Mouse (Mus musculus): Measurements from ENCODE around the gene Krtap5-1. TPM values are rescaled to one million over a fixed set of nuclear protein-coding genes. Genes with fewer than 3 reads are reported as not detected.

Gene Krtap5-1
- total and polyA plus RNA-seq, 3 experiments, result not detected

- H3K4me3 ChIP-seq (ENCODE audit: control insufficient read depth in 1 of 2, insufficient read depth in 1 of 2, low read depth in 2 of 2, low read length in 2 of 2), result no peak overlapping the region
- H3K27me3 ChIP-seq (ENCODE audit: control insufficient read depth in 1 of 2, insufficient read depth in 2 of 2, low read length in 2 of 2), result peaks cover 0 to 4% of the 10 kb centered on the region in 2 experiments; a peak in 1 of 4 replicates
- no peak for TF ChIP-seq MYC (IDR thresholded peaks at IDR 0.05; ENCODE audit: low read depth, low read length)
- TF ChIP-seq TCF12 (IDR thresholded peaks at IDR 0.05; ENCODE audit: low read depth, low read length), result no peak
- TF ChIP-seq JUND (IDR thresholded peaks at IDR 0.05; ENCODE audit: low read depth, low read length), result no peak
- TF ChIP-seq MAZ (IDR thresholded peaks at IDR 0.05; ENCODE audit: low read depth, low read length), result no peak
- TF ChIP-seq USF2 (IDR thresholded peaks at IDR 0.05; ENCODE audit: borderline replicate concordance in 1 of 2, insufficient read depth in 1 of 2, low read depth in 1 of 2, low read length in 2 of 2), result no peak
- TF ChIP-seq USF1 (IDR thresholded peaks at IDR 0.05; ENCODE audit: low read depth, low read length), result no peak
- no peak for TF ChIP-seq E2F4 (IDR thresholded peaks at IDR 0.05; ENCODE audit: borderline replicate concordance, low read depth, low read length)
- no peak for TF ChIP-seq MEF2A (IDR thresholded peaks at IDR 0.05; ENCODE audit: extremely low read depth, insufficient replicate concordance, low read depth, low read length, poor library complexity, severe bottlenecking)
- TF ChIP-seq HCFC1 (IDR thresholded peaks at IDR 0.05; ENCODE audit: low read depth, low read length), result no peak
- TF ChIP-seq POLR2AphosphoS2 (IDR thresholded peaks at IDR 0.05; ENCODE audit: low read length), result no peak
- TF ChIP-seq KAT2A (conservative IDR thresholded peaks at IDR 0.05; ENCODE audit: low read depth, low read length), result no peak
- TF ChIP-seq CTCF (IDR thresholded peaks at IDR 0.05 in 2 of 3, conservative IDR thresholded peaks at IDR 0.05 in 1 of 3; ENCODE audit: control insufficient read depth in 1 of 3, insufficient read depth in 1 of 3, low read depth in 2 of 3, low read length in 3 of 3, poor library complexity in 1 of 3, severe bottlenecking in 1 of 3), result peak; percentile 19 to 57 (median 35); a peak in 4 of 6 replicates
- no peak for TF ChIP-seq POLR2AphosphoS5 (IDR thresholded peaks at IDR 0.05; ENCODE audit: borderline replicate concordance, low read depth, low read length)
- TF ChIP-seq ZNF384 (IDR thresholded peaks at IDR 0.05; ENCODE audit: low read depth, low read length), result no peak
- no peak for TF ChIP-seq GABPA (IDR thresholded peaks at IDR 0.05; ENCODE audit: low read depth, low read length)
- TF ChIP-seq TAL1 (IDR thresholded peaks at IDR 0.05; ENCODE audit: low read length), result no peak
- TF ChIP-seq MYB (IDR thresholded peaks at IDR 0.05; ENCODE audit: low read depth, low read length), result no peak
- no peak for TF ChIP-seq UBTF (IDR thresholded peaks at IDR 0.05; ENCODE audit: borderline replicate concordance, insufficient read depth, low read depth, low read length)
- peak; percentile 31 for TF ChIP-seq SMC3 (IDR thresholded peaks at IDR 0.05; ENCODE audit: low read depth, low read length)
- TF ChIP-seq MAX (IDR thresholded peaks at IDR 0.05; ENCODE audit: low read length), result no peak
- TF ChIP-seq ELF1 (IDR thresholded peaks at IDR 0.05; ENCODE audit: low read depth, low read length), result no peak
- TF ChIP-seq RAD21 (IDR thresholded peaks at IDR 0.05; ENCODE audit: low read depth, low read length), result peak; percentile 40
- TF ChIP-seq ZC3H11A (IDR thresholded peaks at IDR 0.05; ENCODE audit: low read depth, low read length), result no peak
- TF ChIP-seq ZMIZ1 (IDR thresholded peaks at IDR 0.05; ENCODE audit: low read depth, low read length), result no peak
- TF ChIP-seq ETS1 (IDR thresholded peaks at IDR 0.05; ENCODE audit: low read depth, low read length), result no peak
- DNase-seq (ENCODE audit: low read depth, low spot score), result peak; percentile 36
- no peaks in the 10 kb centered on the region for H3K79me2 ChIP-seq (ENCODE audit: control insufficient read depth, insufficient read depth, low read length, poor library complexity)
- H3K27ac ChIP-seq (ENCODE audit: control insufficient read depth, low read depth, low read length), result no peak overlapping the region
- H3K4me1 ChIP-seq (ENCODE audit: control insufficient read depth in 1 of 2, insufficient read depth in 2 of 2, low read length in 2 of 2), result no peaks in the 10 kb centered on the region
- no peaks in the 10 kb centered on the region for H3K9me3 ChIP-seq (replicated peaks; ENCODE audit: insufficient read depth, low read length)
- H3K36me3 ChIP-seq (ENCODE audit: control insufficient read depth in 1 of 2, insufficient read depth in 2 of 2, low read length in 2 of 2), result no peaks in the 10 kb centered on the region
- H3K9ac ChIP-seq (ENCODE audit: control insufficient read depth, low read depth, low read length, poor library complexity, severe bottlenecking), result no peak overlapping the region
These were observed 47.1 kb downstream of the Krtap5-1 start for GRCm38 (mm10) chr7:142249824-142250223.

Other genes starting within 250 kb of the Krtap5-1 start
- 33.6 and 33.9 TPM in 2 replicates for gene Mob2, start 236.1 kb downstream of the Krtap5-1 start, total RNA-seq (2012; rRNA removed)
- 10 to 100 TPM in 1 of 2 experiments, not detected in 1; 45.2 TPM for gene Mob2, start 236.1 kb downstream of the Krtap5-1 start, polyA plus RNA-seq (2012; ENCODE audit: insufficient read depth in 1 of 2, insufficient read length in 2 of 2, low read depth in 1 of 2, low replicate concordance in 2 of 2, missing spikeins in 1 of 2)
- 0.20 and 0.23 TPM in 2 replicates for gene Dusp8, start 201.3 kb downstream of the Krtap5-1 start, total RNA-seq (2012; rRNA removed)
- gene Dusp8, start 201.3 kb downstream of the Krtap5-1 start, polyA plus RNA-seq (2012; ENCODE audit: insufficient read depth in 1 of 2, insufficient read length in 2 of 2, low read depth in 1 of 2, low replicate concordance in 2 of 2, missing spikeins in 1 of 2), result under 1 TPM in 1 of 2 experiments, not detected in 1; 0.31 TPM
- not detected in 2 replicates for gene Gm45618, start 176.4 kb downstream of the Krtap5-1 start, total RNA-seq (2012; rRNA removed)
- gene Gm45618, start 176.4 kb downstream of the Krtap5-1 start, polyA plus RNA-seq (2012; ENCODE audit: insufficient read depth in 1 of 2, insufficient read length in 2 of 2, low read depth in 1 of 2, low replicate concordance in 2 of 2, missing spikeins in 1 of 2), result not detected
- not detected in 2 replicates for gene Gm39115, start 161.1 kb downstream of the Krtap5-1 start, total RNA-seq (2012; rRNA removed)
- gene Gm39115, start 161.1 kb downstream of the Krtap5-1 start, polyA plus RNA-seq (2012; ENCODE audit: insufficient read depth in 1 of 2, insufficient read length in 2 of 2, low read depth in 1 of 2, low replicate concordance in 2 of 2, missing spikeins in 1 of 2), result not detected
- gene Gm45337, start 152.5 kb downstream of the Krtap5-1 start, total RNA-seq (2012; rRNA removed), result not detected in 2 replicates
- gene Gm45337, start 152.5 kb downstream of the Krtap5-1 start, polyA plus RNA-seq (2012; ENCODE audit: insufficient read depth in 1 of 2, insufficient read length in 2 of 2, low read depth in 1 of 2, low replicate concordance in 2 of 2, missing spikeins in 1 of 2), result not detected
- not detected in 2 replicates for gene Gm29735, start 140.0 kb downstream of the Krtap5-1 start, total RNA-seq (2012; rRNA removed)
- gene Gm29735, start 140.0 kb downstream of the Krtap5-1 start, polyA plus RNA-seq (2012; ENCODE audit: insufficient read depth in 1 of 2, insufficient read length in 2 of 2, low read depth in 1 of 2, low replicate concordance in 2 of 2, missing spikeins in 1 of 2), result not detected
- gene Gm4553, start 131.4 kb downstream of the Krtap5-1 start, total RNA-seq (2012; rRNA removed), result not detected in 2 replicates
- not detected for gene Gm4553, start 131.4 kb downstream of the Krtap5-1 start, polyA plus RNA-seq (2012; ENCODE audit: insufficient read depth in 1 of 2, insufficient read length in 2 of 2, low read depth in 1 of 2, low replicate concordance in 2 of 2, missing spikeins in 1 of 2)
- gene Krtap5-2, start 121.1 kb downstream of the Krtap5-1 start, total RNA-seq (2012; rRNA removed), result not detected in 2 replicates
- gene Krtap5-2, start 121.1 kb downstream of the Krtap5-1 start, polyA plus RNA-seq (2012; ENCODE audit: insufficient read depth in 1 of 2, insufficient read length in 2 of 2, low read depth in 1 of 2, low replicate concordance in 2 of 2, missing spikeins in 1 of 2), result not detected
- gene Gm10153, start 106.7 kb downstream of the Krtap5-1 start, total RNA-seq (2012; rRNA removed), result not detected in 2 replicates
- gene Gm10153, start 106.7 kb downstream of the Krtap5-1 start, polyA plus RNA-seq (2012; ENCODE audit: insufficient read depth in 1 of 2, insufficient read length in 2 of 2, low read depth in 1 of 2, low replicate concordance in 2 of 2, missing spikeins in 1 of 2), result not detected
- gene Krtap5-3, start 95.8 kb downstream of the Krtap5-1 start, total RNA-seq (2012; rRNA removed), result not detected in 2 replicates
- gene Krtap5-3, start 95.8 kb downstream of the Krtap5-1 start, polyA plus RNA-seq (2012; ENCODE audit: insufficient read depth in 1 of 2, insufficient read length in 2 of 2, low read depth in 1 of 2, low replicate concordance in 2 of 2, missing spikeins in 1 of 2), result not detected
- gene Gm7579, start 85.3 kb downstream of the Krtap5-1 start, total RNA-seq (2012; rRNA removed), result not detected in 2 replicates
- gene Gm7579, start 85.3 kb downstream of the Krtap5-1 start, polyA plus RNA-seq (2012; ENCODE audit: insufficient read depth in 1 of 2, insufficient read length in 2 of 2, low read depth in 1 of 2, low replicate concordance in 2 of 2, missing spikeins in 1 of 2), result not detected
- gene Krtap5-5, start 67.1 kb downstream of the Krtap5-1 start, total RNA-seq (2012; rRNA removed), result not detected in 2 replicates
- gene Krtap5-5, start 67.1 kb downstream of the Krtap5-1 start, polyA plus RNA-seq (2012; ENCODE audit: insufficient read depth in 1 of 2, insufficient read length in 2 of 2, low read depth in 1 of 2, low replicate concordance in 2 of 2, missing spikeins in 1 of 2), result not detected
- gene Gm40460, start 56.0 kb downstream of the Krtap5-1 start, total RNA-seq (2012; rRNA removed), result not detected in 2 replicates
- gene Gm40460, start 56.0 kb downstream of the Krtap5-1 start, polyA plus RNA-seq (2012; ENCODE audit: insufficient read depth in 1 of 2, insufficient read length in 2 of 2, low read depth in 1 of 2, low replicate concordance in 2 of 2, missing spikeins in 1 of 2), result not detected
- not detected in 2 replicates for gene Gm2431, start 38.8 kb downstream of the Krtap5-1 start, total RNA-seq (2012; rRNA removed)
- not detected for gene Gm2431, start 38.8 kb downstream of the Krtap5-1 start, polyA plus RNA-seq (2012; ENCODE audit: insufficient read depth in 1 of 2, insufficient read length in 2 of 2, low read depth in 1 of 2, low replicate concordance in 2 of 2, missing spikeins in 1 of 2)
- not detected in 2 replicates for gene Gm4559, start 22.8 kb downstream of the Krtap5-1 start, total RNA-seq (2012; rRNA removed)
- not detected for gene Gm4559, start 22.8 kb downstream of the Krtap5-1 start, polyA plus RNA-seq (2012; ENCODE audit: insufficient read depth in 1 of 2, insufficient read length in 2 of 2, low read depth in 1 of 2, low replicate concordance in 2 of 2, missing spikeins in 1 of 2)
- not detected in 2 replicates for gene Krtap5-4, start 6.4 kb upstream of the Krtap5-1 start, total RNA-seq (2012; rRNA removed)
- not detected for gene Krtap5-4, start 6.4 kb upstream of the Krtap5-1 start, polyA plus RNA-seq (2012; ENCODE audit: insufficient read depth in 1 of 2, insufficient read length in 2 of 2, low read depth in 1 of 2, low replicate concordance in 2 of 2, missing spikeins in 1 of 2)
- not detected in 2 replicates for gene Ifitm10, start 76.6 kb upstream of the Krtap5-1 start, total RNA-seq (2012; rRNA removed)
- under 1 TPM in 1 of 2 experiments, not detected in 1; 0.21 TPM for gene Ifitm10, start 76.6 kb upstream of the Krtap5-1 start, polyA plus RNA-seq (2012; ENCODE audit: insufficient read depth in 1 of 2, insufficient read length in 2 of 2, low read depth in 1 of 2, low replicate concordance in 2 of 2, missing spikeins in 1 of 2)
- gene Gm49369, start 85.5 kb upstream of the Krtap5-1 start, total RNA-seq (2012; rRNA removed), result 3.2 and 8.1 TPM in 2 replicates
- gene Gm49369, start 85.5 kb upstream of the Krtap5-1 start, polyA plus RNA-seq (2012; ENCODE audit: insufficient read depth in 1 of 2, insufficient read length in 2 of 2, low read depth in 1 of 2, low replicate concordance in 2 of 2, missing spikeins in 1 of 2), result 10 to 100 TPM in 1 of 2 experiments, not detected in 1; 15.2 TPM
- 112 and 115 TPM in 2 replicates for gene Ctsd, start 90.9 kb upstream of the Krtap5-1 start, total RNA-seq (2012; rRNA removed)
- gene Ctsd, start 90.9 kb upstream of the Krtap5-1 start, polyA plus RNA-seq (2012; ENCODE audit: insufficient read depth in 1 of 2, insufficient read length in 2 of 2, low read depth in 1 of 2, low replicate concordance in 2 of 2, missing spikeins in 1 of 2), result 100 to 1,000 TPM in 1 of 2 experiments, 10 to 100 TPM in 1; 89.3 to 179 TPM
- not detected in 2 replicates for gene Syt8, start 137.7 kb upstream of the Krtap5-1 start, total RNA-seq (2012; rRNA removed)
- not detected for gene Syt8, start 137.7 kb upstream of the Krtap5-1 start, polyA plus RNA-seq (2012; ENCODE audit: insufficient read depth in 1 of 2, insufficient read length in 2 of 2, low read depth in 1 of 2, low replicate concordance in 2 of 2, missing spikeins in 1 of 2)
- gene Tnni2, start 144.7 kb upstream of the Krtap5-1 start, total RNA-seq (2012; rRNA removed), result not detected in 2 replicates
- under 1 TPM in 1 of 2 experiments, not detected in 1; 0.84 TPM for gene Tnni2, start 144.7 kb upstream of the Krtap5-1 start, polyA plus RNA-seq (2012; ENCODE audit: insufficient read depth in 1 of 2, insufficient read length in 2 of 2, low read depth in 1 of 2, low replicate concordance in 2 of 2, missing spikeins in 1 of 2)
- gene Lsp1, start 163.7 kb upstream of the Krtap5-1 start, total RNA-seq (2012; rRNA removed), result not detected in 2 replicates
- not detected for gene Lsp1, start 163.7 kb upstream of the Krtap5-1 start, polyA plus RNA-seq (2012; ENCODE audit: insufficient read depth in 1 of 2, insufficient read length in 2 of 2, low read depth in 1 of 2, low replicate concordance in 2 of 2, missing spikeins in 1 of 2)
- not detected in 2 replicates for gene Tnnt3, start 201.7 kb upstream of the Krtap5-1 start, total RNA-seq (2012; rRNA removed)
- gene Tnnt3, start 201.7 kb upstream of the Krtap5-1 start, polyA plus RNA-seq (2012; ENCODE audit: insufficient read depth in 1 of 2, insufficient read length in 2 of 2, low read depth in 1 of 2, low replicate concordance in 2 of 2, missing spikeins in 1 of 2), result not detected
- 48.2 and 57.6 TPM in 2 replicates for gene Mrpl23, start 235.6 kb upstream of the Krtap5-1 start, total RNA-seq (2012; rRNA removed)
- gene Mrpl23, start 235.6 kb upstream of the Krtap5-1 start, polyA plus RNA-seq (2012; ENCODE audit: insufficient read depth in 1 of 2, insufficient read length in 2 of 2, low read depth in 1 of 2, low replicate concordance in 2 of 2, missing spikeins in 1 of 2), result 10 to 100 TPM in 1 of 2 experiments, not detected in 1; 11.4 TPM